Mouse (Mus musculus): Measurements from ENCODE around the gene Cptp.

DNA sequence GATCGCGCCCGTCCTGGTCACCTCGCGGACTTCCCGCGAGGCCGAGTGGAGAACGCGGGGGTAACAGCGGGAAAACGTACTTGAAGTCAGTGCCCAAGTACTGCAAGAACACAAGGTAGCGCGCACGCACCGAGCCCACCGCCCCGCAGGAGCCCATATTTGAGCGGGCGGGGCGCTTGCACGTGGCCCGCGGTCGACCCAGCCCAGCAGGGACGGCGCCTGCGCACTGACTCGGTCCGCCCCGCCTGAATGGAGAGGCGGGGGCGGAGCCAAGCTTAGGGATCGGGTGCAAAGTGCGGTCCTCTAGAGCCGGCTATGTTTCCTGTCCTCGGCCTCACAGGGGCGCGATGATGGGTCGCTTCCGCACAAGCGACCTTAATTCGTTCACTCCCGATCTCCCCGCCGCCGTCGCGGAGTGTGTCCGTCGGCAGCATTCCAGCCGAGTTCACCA, 22.3 kb upstream of the Cptp start, which contains the start of the genes Pusl1 and Acap3:
- TF ChIP-seq EP300 (IDR thresholded peaks at IDR 0.05; ENCODE audit: low read depth) (no peak), CTCF (IDR thresholded peaks at IDR 0.05; ENCODE audit: low read depth) (no peak)

All from liver, postnatal 0 days (tissue).